Mouse (Mus musculus): ENCODE measurements around the gene Tgfbr3.

Tgfbr3 gene

GRCm38 (mm10) chr5:107080986-107081624 lies 208.3 kb downstream of the Tgfbr3 start:
- DNase-seq (ENCODE audit: low read depth, low spot score): no peak

GRCm38 (mm10) chr5:107079920-107080319 lies 209.5 kb downstream of the Tgfbr3 start:
- DNase-seq (ENCODE audit: low read depth, low spot score): peak; percentile 54

GRCm38 (mm10) chr5:107079146-107079638 lies 210.2 kb downstream of the Tgfbr3 start:
- peak; percentile 61 for DNase-seq (ENCODE audit: low read depth, low spot score)

DNA sequence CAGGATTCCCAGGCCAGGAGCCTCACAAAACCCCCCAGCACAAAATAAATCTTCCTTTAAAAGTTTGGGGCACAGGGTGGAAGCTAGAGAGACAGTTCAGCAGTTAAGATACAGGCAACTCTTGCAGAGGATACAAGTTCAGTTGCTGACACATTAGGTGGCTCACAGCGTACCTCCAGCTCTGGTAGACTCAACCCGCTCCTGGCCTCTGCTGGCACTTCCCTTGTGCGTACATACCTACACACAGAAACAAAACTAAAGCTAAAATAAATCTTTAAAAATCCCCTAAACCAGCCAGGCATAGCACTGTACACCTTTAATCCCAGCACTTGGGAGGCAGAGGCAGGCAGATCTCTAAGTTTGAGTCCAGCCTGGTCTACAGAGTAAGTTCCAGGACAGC lies 211.1 kb downstream of the Tgfbr3 start:
- DNase-seq (ENCODE audit: low read depth, low spot score): no peak

GRCm38 (mm10) chr5:107077900-107078299 lies 211.5 kb downstream of the Tgfbr3 start:
- no peak for DNase-seq (ENCODE audit: low read depth, low spot score)

DNA sequence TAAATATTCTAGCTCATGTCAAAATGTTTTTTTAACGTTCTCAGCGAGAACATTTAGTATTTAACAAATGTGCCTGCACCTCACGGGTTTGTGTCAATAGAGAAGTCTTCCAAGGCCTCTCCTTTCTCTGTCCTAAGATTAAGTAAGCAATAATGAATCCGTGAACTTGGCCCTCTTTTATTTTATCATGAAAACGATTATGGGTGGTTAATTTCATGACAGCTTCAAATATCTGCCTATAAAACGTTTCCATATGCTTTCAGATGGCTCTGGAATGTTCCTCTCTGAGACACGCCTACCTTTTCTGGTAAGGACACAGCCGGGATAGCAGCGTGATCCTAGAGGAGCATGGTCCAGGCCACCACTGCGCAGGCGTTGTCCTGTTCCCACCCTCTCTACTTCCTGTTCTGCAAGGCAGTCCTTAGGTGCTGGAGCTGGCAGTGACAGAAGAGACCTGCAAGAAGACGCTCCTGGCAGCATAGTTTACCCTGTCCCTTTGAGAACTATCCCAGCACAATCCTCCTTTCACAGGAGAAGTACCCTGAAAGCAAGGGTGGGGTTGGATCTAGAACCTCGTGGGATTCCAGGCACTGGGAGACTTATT lies 214.3 kb downstream of the Tgfbr3 start:
- no peak for DNase-seq (ENCODE audit: low read depth, low spot score)

DNA sequence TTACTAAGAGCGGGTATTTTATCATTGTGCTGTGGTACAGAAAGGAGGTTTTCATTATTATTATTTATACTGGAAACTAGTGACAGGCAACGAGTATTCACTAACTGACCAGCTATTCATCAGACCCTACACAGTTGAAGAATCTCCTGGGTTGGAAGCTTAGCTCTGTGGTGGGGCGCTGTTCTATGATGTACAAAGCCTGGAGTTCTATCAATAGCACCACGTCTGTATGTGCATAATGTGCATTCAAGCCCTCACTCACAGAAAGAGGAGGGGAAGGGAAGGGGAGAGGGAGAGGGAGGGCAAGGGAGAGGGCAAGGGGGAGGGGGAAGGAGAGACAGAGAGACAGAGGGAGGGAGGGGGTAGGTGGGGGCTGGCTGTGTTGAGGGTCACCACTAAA lies 215.1 kb downstream of the Tgfbr3 start:
- no peak for DNase-seq (ENCODE audit: low read depth, low spot score)

DNA sequence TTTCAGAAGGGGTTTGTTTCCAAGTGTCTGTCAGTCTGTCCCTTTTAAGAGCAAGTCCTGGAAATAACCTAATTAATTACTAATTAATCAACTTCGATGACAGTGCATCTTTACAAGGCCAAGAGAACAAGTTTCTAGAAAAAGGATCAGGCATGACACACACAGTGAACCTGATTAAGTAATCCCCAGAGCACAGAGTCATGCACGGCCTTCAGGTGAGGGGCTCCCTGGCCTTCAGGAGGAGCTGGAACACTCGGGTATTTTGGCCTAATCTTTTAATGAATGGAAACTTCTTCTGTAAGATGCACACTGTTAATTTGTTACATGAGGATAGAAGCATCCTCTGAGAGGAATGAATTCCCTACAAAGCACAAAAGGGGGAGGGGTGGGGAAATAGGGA lies 215.9 kb downstream of the Tgfbr3 start:
- DNase-seq (ENCODE audit: low read depth, low spot score): no peak

DNA sequence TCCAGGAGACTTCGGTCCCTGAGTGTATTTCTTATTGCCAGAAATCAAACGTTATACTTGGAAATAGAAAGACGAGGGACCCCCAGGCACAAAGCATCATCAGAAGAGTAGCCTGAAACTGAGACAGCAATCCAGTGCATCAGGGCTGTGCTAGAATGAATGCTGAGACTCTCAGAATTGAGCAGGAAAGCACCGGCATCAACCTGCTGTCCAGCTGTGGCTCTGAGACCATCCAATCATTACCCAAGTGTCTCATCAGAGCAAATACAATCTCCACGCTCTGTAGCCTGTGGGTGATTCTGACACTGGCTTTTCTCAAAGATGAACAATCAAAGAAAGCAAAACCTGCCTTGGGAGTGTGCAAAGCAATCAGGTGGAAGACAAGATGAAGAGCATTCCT lies 221.3 kb downstream of the Tgfbr3 start:
- no peak for DNase-seq (ENCODE audit: low read depth, low spot score)

GRCm38 (mm10) chr5:107067531-107067930 lies 221.9 kb downstream of the Tgfbr3 start:
- no peak for DNase-seq (ENCODE audit: low read depth, low spot score)

DNA sequence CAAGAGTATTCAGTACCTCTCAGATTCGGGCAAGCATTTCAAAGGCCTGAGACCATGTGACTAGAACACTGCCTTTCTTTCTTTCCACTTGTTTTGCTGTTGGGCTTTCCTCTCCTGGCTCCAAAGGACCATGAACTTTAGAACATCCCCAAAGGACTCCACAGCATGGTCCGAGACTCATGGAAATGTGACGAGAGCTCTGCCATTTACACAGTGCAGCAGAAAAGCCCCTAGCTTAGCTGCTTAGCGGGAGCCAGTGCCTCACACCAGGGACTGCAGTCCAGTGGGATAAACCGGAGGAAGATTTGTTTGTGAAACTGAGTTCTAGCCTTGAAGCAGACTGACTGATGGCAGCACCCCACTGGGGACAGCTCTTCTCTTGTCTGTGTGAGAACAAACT lies 224.5 kb downstream of the Tgfbr3 start:
- no peak for DNase-seq (ENCODE audit: low read depth, low spot score)

DNA sequence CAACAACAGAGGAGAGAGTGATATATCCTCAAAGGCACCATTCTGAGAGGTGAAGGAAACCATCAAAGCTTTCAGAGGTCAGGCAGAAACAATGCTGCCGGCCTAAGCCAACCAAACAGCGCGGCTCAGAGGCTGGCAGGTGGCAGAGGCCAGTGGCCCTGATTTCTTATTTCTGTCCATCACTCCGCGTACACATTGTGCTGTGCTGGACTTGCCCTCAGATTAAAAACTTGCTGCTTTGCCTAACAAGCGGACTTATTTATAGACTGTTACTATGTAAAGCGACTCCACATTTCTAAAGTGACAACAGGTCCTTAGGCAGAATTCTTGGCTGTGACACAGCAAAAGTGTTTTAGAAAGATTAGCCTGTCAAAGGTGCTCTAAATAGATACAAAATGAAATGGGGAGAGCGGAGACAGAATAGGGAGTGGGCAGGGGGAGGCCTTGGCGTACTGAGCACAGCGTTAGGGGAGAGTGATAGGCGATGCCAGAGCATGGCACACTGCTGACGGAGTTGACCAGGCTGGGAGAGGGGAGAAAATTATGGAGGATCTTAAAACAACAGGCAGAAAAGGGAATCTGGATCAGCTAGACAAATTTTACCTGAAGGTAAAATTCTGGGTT lies 227.1 kb downstream of the Tgfbr3 start:
- DNase-seq (ENCODE audit: low read depth, low spot score): no peak

GRCm38 (mm10) chr5:107059514-107059913 lies 229.9 kb downstream of the Tgfbr3 start:
- no peak for DNase-seq (ENCODE audit: low read depth, low spot score)

DNA sequence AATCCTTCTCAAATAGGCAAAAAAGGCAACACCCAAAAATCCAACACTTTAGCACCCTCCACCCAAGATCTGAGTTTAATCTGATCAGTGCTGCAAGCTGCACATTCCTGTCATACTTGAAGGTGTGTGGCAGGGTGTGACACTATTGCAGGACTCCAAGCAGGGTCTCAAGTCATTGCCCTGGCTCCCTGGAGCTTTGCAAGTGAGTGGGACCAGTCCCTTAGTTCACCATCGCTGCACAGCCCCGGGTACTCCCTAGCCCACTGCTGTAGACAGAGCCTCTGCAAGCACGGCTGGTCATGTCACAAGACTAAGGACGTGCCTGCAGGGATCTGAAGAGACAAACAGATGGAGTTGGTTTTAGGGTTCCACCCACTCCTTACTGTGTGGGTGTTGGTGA lies 230.8 kb downstream of the Tgfbr3 start:
- peak; percentile 21 for DNase-seq (ENCODE audit: low read depth, low spot score)
